Mouse (Mus musculus): ENCODE measurements around the gene Nbas. TPM values are rescaled to one million over a fixed set of nuclear protein-coding genes. Genes with fewer than 3 reads are reported as not detected.

Nbas gene
- polyA plus RNA-seq, 2 experiments = 18.9 to 21.1 TPM

DNA sequence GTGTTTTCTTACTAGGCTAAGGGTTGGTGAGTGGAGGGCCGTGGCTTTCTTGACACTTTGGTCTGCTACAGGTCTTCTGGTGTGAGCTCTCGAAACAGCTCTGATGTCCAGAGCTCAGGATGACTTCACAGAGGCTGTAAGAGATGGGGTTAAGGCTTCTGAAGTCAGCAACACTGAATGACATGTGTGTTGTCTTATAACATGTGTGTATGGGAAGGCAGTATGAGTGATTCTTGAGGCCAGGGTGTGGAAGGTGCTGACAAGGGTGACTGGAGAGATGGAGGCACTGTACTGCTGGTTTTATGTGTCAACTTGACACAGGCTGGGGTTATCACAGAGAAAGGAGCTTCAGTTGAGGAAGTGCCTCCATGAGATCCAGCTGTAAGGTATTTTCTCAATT, 338.1 kb downstream of the Nbas start:
- TF ChIP-seq POLR2A (IDR thresholded peaks at IDR 0.05; ENCODE audit: borderline replicate concordance, extremely low read depth, insufficient read depth, insufficient read length) = no peak
- Histone ChIP-seq H3K27ac (replicated peaks; ENCODE audit: low read depth, low read length) (no peak overlapping the region), H3K9ac (ENCODE audit: low read depth, low read length, severe bottlenecking) (no peak overlapping the region), H3K27me3 (ENCODE audit: control insufficient read depth, insufficient read depth, low read length) (no peaks in the 10 kb centered on the region), H3K9me3 (ENCODE audit: control insufficient read depth, low read length) (no peaks in the 10 kb centered on the region), H3K4me2 (replicated peaks; ENCODE audit: low read depth, low read length, severe bottlenecking) (no peak overlapping the region), H3K4me1 (ENCODE audit: control insufficient read depth, insufficient read depth, low read length) (no peaks in the 10 kb centered on the region), H3K4me3 (replicated peaks; ENCODE audit: low read length) (no peak overlapping the region), H3K36me3 (ENCODE audit: control insufficient read depth, insufficient read depth, low read length) (no peaks in the 10 kb centered on the region)
- DNase-seq (ENCODE audit: low spot score) (no peak), ATAC-seq (ENCODE audit: low FRiP score, low read depth) (no peak)
- 80% methylated on average over 2 of the region's 2 CpGs for WGBS

- Histone ChIP-seq H3K27me3 (ENCODE audit: control insufficient read depth, insufficient read depth, low read length) (no peaks in the 10 kb centered on the region), H3K4me1 (ENCODE audit: control insufficient read depth, insufficient read depth, low read length) (no peaks in the 10 kb centered on the region), H3K27ac (replicated peaks; ENCODE audit: low read depth, low read length) (no peak overlapping the region), H3K4me3 (replicated peaks; ENCODE audit: low read length) (no peak overlapping the region), H3K9me3 (ENCODE audit: control insufficient read depth, low read length) (no peaks in the 10 kb centered on the region), H3K4me2 (replicated peaks; ENCODE audit: low read depth, low read length, severe bottlenecking) (no peak overlapping the region), H3K9ac (ENCODE audit: low read depth, low read length, severe bottlenecking) (no peak overlapping the region), H3K36me3 (ENCODE audit: control insufficient read depth, insufficient read depth, low read length) (no peaks in the 10 kb centered on the region)
- ATAC-seq (ENCODE audit: low FRiP score, low read depth) = no peak
- DNase-seq (ENCODE audit: low spot score) = peak; percentile 3
- no peak for TF ChIP-seq POLR2A (IDR thresholded peaks at IDR 0.05; ENCODE audit: borderline replicate concordance, extremely low read depth, insufficient read depth, insufficient read length)
- WGBS = 53% methylated on average over 11 of the region's 11 CpGs
Measured at GRCm38 (mm10) chr12:13609027-13609426, 340.1 kb downstream of the Nbas start.

DNA sequence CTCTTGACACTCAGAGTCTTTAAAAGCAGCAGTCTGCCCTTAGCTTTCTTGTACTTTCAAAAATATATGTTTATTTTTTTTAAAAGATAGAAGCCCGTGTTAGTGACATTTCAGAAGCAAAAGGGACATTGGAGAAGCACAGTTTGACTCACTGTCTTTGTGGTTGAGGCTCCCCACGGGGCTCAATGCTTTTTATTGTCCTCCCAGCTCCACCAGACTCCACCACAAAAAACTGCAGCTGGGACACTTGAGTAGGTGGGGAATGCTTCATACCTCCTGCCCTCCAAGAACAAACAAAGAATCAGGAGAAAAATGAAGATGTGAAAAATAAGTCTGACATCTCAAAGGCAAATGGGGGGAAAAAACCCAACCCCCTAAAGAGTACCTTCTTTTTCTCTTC, 344.1 kb downstream of the Nbas start:
- Histone ChIP-seq H3K36me3 (ENCODE audit: control insufficient read depth, insufficient read depth, low read length) (no peaks in the 10 kb centered on the region), H3K4me3 (replicated peaks; ENCODE audit: low read length) (no peak overlapping the region), H3K4me1 (ENCODE audit: control insufficient read depth, insufficient read depth, low read length) (no peaks in the 10 kb centered on the region), H3K9ac (ENCODE audit: low read depth, low read length, severe bottlenecking) (no peak overlapping the region), H3K27ac (replicated peaks; ENCODE audit: low read depth, low read length) (no peak overlapping the region), H3K27me3 (ENCODE audit: control insufficient read depth, insufficient read depth, low read length) (no peaks in the 10 kb centered on the region), H3K9me3 (ENCODE audit: control insufficient read depth, low read length) (no peaks in the 10 kb centered on the region), H3K4me2 (replicated peaks; ENCODE audit: low read depth, low read length, severe bottlenecking) (no peak overlapping the region)
- ATAC-seq (ENCODE audit: low FRiP score, low read depth) (no peak), DNase-seq (ENCODE audit: low spot score) (no peak)
- WGBS = 18% methylated on average over 2 of the region's 2 CpGs
- no peak for TF ChIP-seq POLR2A (IDR thresholded peaks at IDR 0.05; ENCODE audit: borderline replicate concordance, extremely low read depth, insufficient read depth, insufficient read length)

- ATAC-seq (ENCODE audit: low FRiP score, low read depth) = no peak
- Histone ChIP-seq H3K4me2 (replicated peaks; ENCODE audit: low read depth, low read length, severe bottlenecking) (no peak overlapping the region), H3K27ac (replicated peaks; ENCODE audit: low read depth, low read length) (no peak overlapping the region), H3K4me1 (ENCODE audit: control insufficient read depth, insufficient read depth, low read length) (no peaks in the 10 kb centered on the region), H3K9ac (ENCODE audit: low read depth, low read length, severe bottlenecking) (no peak overlapping the region), H3K27me3 (ENCODE audit: control insufficient read depth, insufficient read depth, low read length) (no peaks in the 10 kb centered on the region), H3K4me3 (replicated peaks; ENCODE audit: low read length) (no peak overlapping the region), H3K9me3 (ENCODE audit: control insufficient read depth, low read length) (no peaks in the 10 kb centered on the region), H3K36me3 (ENCODE audit: control insufficient read depth, insufficient read depth, low read length) (no peaks in the 10 kb centered on the region)
- DNase-seq (ENCODE audit: low spot score) = no peak
- no peak for TF ChIP-seq POLR2A (IDR thresholded peaks at IDR 0.05; ENCODE audit: borderline replicate concordance, extremely low read depth, insufficient read depth, insufficient read length)
- 73% methylated on average over 7 of the region's 7 CpGs for WGBS
Measured at GRCm38 (mm10) chr12:13615661-13616060, 346.7 kb downstream of the Nbas start.

- ATAC-seq (ENCODE audit: low FRiP score, low read depth) (no peak), DNase-seq (ENCODE audit: low spot score) (no peak)
- Histone ChIP-seq H3K4me1 (ENCODE audit: control insufficient read depth, insufficient read depth, low read length) (no peaks in the 10 kb centered on the region), H3K27me3 (ENCODE audit: control insufficient read depth, insufficient read depth, low read length) (no peaks in the 10 kb centered on the region), H3K27ac (replicated peaks; ENCODE audit: low read depth, low read length) (no peak overlapping the region), H3K9ac (ENCODE audit: low read depth, low read length, severe bottlenecking) (no peak overlapping the region), H3K36me3 (ENCODE audit: control insufficient read depth, insufficient read depth, low read length) (no peaks in the 10 kb centered on the region), H3K9me3 (ENCODE audit: control insufficient read depth, low read length) (no peaks in the 10 kb centered on the region), H3K4me3 (replicated peaks; ENCODE audit: low read length) (no peak overlapping the region), H3K4me2 (replicated peaks; ENCODE audit: low read depth, low read length, severe bottlenecking) (no peak overlapping the region)
- TF ChIP-seq POLR2A (IDR thresholded peaks at IDR 0.05; ENCODE audit: borderline replicate concordance, extremely low read depth, insufficient read depth, insufficient read length) = no peak
- 83% methylated on average over 15 of the region's 15 CpGs for WGBS
Measured at GRCm38 (mm10) chr12:13622150-13622822, 353.4 kb downstream of the Nbas start.
